Mouse (Mus musculus) myocyte (in vitro differentiated cells): ENCODE results near the gene Lrrc27. TPM values are rescaled to one million over a fixed set of nuclear protein-coding genes. Genes with fewer than 3 reads are reported as not detected.

Experiments used
- H3K27me3 ChIP-seq: one replicate; pipeline ENCODE4 v1.6.1; 2011; ENCODE audit not compliant: control insufficient read depth, insufficient read depth, insufficient read length
- H3K36me3 ChIP-seq: one replicate; pipeline ENCODE4 v1.6.1; 2011; ENCODE audit not compliant: control insufficient read depth, insufficient read depth
- H3K4me2 ChIP-seq: one replicate; pipeline ENCODE4 v1.6.1; 2011; ENCODE audit warnings: low read depth, control low read depth
- H3K4me3 ChIP-seq: one replicate; pipeline ENCODE4 v1.5.1; 2011; ENCODE audit warnings: mild to moderate bottlenecking, control low read depth, moderate library complexity
- H3K79me2 ChIP-seq: one replicate; pipeline ENCODE4 v1.6.1; 2011; ENCODE audit not compliant: control insufficient read depth, insufficient read depth
- H3ac ChIP-seq: one replicate; pipeline ENCODE4 v1.6.1; 2011; ENCODE audit not compliant: control insufficient read depth, insufficient read length
- CEBPB ChIP-seq: IDR thresholded peaks from 2 replicates; pipeline ENCODE4 v1.6.1; 2011; ENCODE audit warnings: mild to moderate bottlenecking, moderate library complexity; ENCODE audit not compliant: poor library complexity, insufficient read depth, severe bottlenecking
- E2F4 ChIP-seq: IDR thresholded peaks from one replicate; pipeline ENCODE4 v1.6.1; 2011; ENCODE audit warnings: mild to moderate bottlenecking, control low read depth, moderate library complexity; ENCODE audit not compliant: insufficient read depth
- MAX ChIP-seq: IDR thresholded peaks from one replicate; pipeline ENCODE4 v1.6.1; 2011; ENCODE audit warnings: low read depth, mild to moderate bottlenecking, control low read depth
- MYOD1 ChIP-seq, 3 experiments: IDR thresholded peaks; one replicate each; pipeline ENCODE4 v1.6.1; 2011; ENCODE audit warnings: control low read depth in 2 of 3, low read depth in 2 of 3, mild to moderate bottlenecking in 2 of 3, moderate library complexity in 1 of 3; ENCODE audit not compliant: insufficient read length in 2 of 3, control insufficient read depth in 1 of 3
- MYOG ChIP-seq, 3 experiments: IDR thresholded peaks; one replicate each; pipeline ENCODE4 v1.6.1; 2011; ENCODE audit warnings: control low read depth in 2 of 3, low read depth in 2 of 3, mild to moderate bottlenecking in 2 of 3; ENCODE audit not compliant: insufficient read length in 2 of 3, control insufficient read depth in 1 of 3, insufficient read depth in 1 of 3
- POLR2A ChIP-seq: IDR thresholded peaks from one replicate; pipeline ENCODE4 v1.6.1; 2011; ENCODE audit warnings: low read depth, mild to moderate bottlenecking, control low read depth, moderate library complexity; ENCODE audit not compliant: insufficient read length
- POLR2AphosphoS2 ChIP-seq: IDR thresholded peaks from one replicate; pipeline ENCODE4 v1.6.1; 2011; ENCODE audit warnings: low read depth, control low read depth; ENCODE audit not compliant: insufficient read length
- REST ChIP-seq: IDR thresholded peaks from one replicate; pipeline ENCODE4 v1.6.1; 2011; ENCODE audit warnings: mild to moderate bottlenecking, control low read depth, moderate library complexity; ENCODE audit not compliant: insufficient read depth, insufficient read length
- SRF ChIP-seq: IDR thresholded peaks from one replicate; pipeline ENCODE4 v1.6.1; 2011; ENCODE audit warnings: low read depth; ENCODE audit not compliant: control insufficient read depth, insufficient read length
- TCF12 ChIP-seq: IDR thresholded peaks from one replicate; pipeline ENCODE4 v1.6.1; 2011; ENCODE audit warnings: mild to moderate bottlenecking, control low read depth; ENCODE audit not compliant: poor library complexity, insufficient read depth, severe bottlenecking
- TCF3 ChIP-seq: IDR thresholded peaks from one replicate; pipeline ENCODE4 v1.6.1; 2011; ENCODE audit warnings: low read depth, control low read depth; ENCODE audit not compliant: insufficient read length
- USF1 ChIP-seq: IDR thresholded peaks from one replicate; pipeline ENCODE4 v1.6.1; 2011; ENCODE audit warnings: low read depth, mild to moderate bottlenecking, control low read depth, moderate library complexity
- polyA plus RNA-seq: library from polyadenylated mRNA; unstranded; fragments of >200 nt; fragmentation: generic; extraction: Trizol; gene quantifications from one replicate; pipeline ENCODE4 v1.2.1, GENCODE M21; 2012; ENCODE audit warnings: missing spikeins

Gene Lrrc27
- polyA plus RNA-seq, 1 experiment = 7.9 TPM

- Histone ChIP-seq H3ac (no peak overlapping the region), H3K79me2 (no peaks in the 10 kb centered on the region), H3K36me3 (no peaks in the 10 kb centered on the region), H3K27me3 (no peaks in the 10 kb centered on the region), H3K4me3 (no peak overlapping the region), H3K4me2 (peak overlapping the region; percentile 71)
- TF ChIP-seq CEBPB (no peak), SRF (no peak), TCF12 (no peak), MYOD1 (IDR thresholded peaks at IDR 0.05; ENCODE audit: control insufficient read depth in 1 of 3, insufficient read length in 2 of 3, low read depth in 2 of 3) (peak in 1 of 3 experiments; percentile 48)
These were observed 60.0 kb downstream of the Lrrc27 start for GRCm38 (mm10) chr7:139272639-139273396.

GRCm38 (mm10) chr7:139273397-139273719, 60.6 kb downstream of the Lrrc27 start:
- TF ChIP-seq MYOD1 (IDR thresholded peaks at IDR 0.05; ENCODE audit: control insufficient read depth in 1 of 3, insufficient read length in 2 of 3, low read depth in 2 of 3) (no peak), USF1 (no peak)
- Histone ChIP-seq H3K4me2 (peak overlapping the region; percentile 71), H3K4me3 (no peak overlapping the region)

GRCm38 (mm10) chr7:139275586-139275985, 62.8 kb downstream of the Lrrc27 start:
- no peaks in the 10 kb centered on the region for H3K36me3 ChIP-seq
- no peaks in the 10 kb centered on the region for H3K27me3 ChIP-seq
- no peak overlapping the region for H3K4me3 ChIP-seq
- H3ac ChIP-seq = no peak overlapping the region
- no peaks in the 10 kb centered on the region for H3K79me2 ChIP-seq
- TF ChIP-seq MYOD1 (IDR thresholded peaks at IDR 0.05; ENCODE audit: control insufficient read depth in 1 of 3, insufficient read length in 2 of 3, low read depth in 2 of 3) (no peak), POLR2A (no peak), SRF (no peak), CEBPB (no peak), MYOG (IDR thresholded peaks at IDR 0.05; ENCODE audit: control insufficient read depth in 1 of 3, insufficient read depth in 1 of 3, insufficient read length in 2 of 3, low read depth in 2 of 3) (no peak), USF1 (no peak)
- H3K4me2 ChIP-seq = no peak overlapping the region

More at GRCm38 (mm10) chr7:139273397-139273719, 60.6 kb downstream of the Lrrc27 start:
- H3ac ChIP-seq = no peak overlapping the region
- no peaks in the 10 kb centered on the region for H3K79me2 ChIP-seq
- no peaks in the 10 kb centered on the region for H3K36me3 ChIP-seq
- H3K27me3 ChIP-seq = no peaks in the 10 kb centered on the region

GRCm38 (mm10) chr7:139276150-139276549, 63.4 kb downstream of the Lrrc27 start:
- no peak overlapping the region for H3K4me3 ChIP-seq
- TF ChIP-seq CEBPB (no peak), SRF (no peak), E2F4 (no peak), MYOG (IDR thresholded peaks at IDR 0.05; ENCODE audit: control insufficient read depth in 1 of 3, insufficient read depth in 1 of 3, insufficient read length in 2 of 3, low read depth in 2 of 3) (no peak), MAX (no peak), USF1 (no peak), TCF3 (no peak), TCF12 (no peak), POLR2A (no peak), POLR2AphosphoS2 (no peak), MYOD1 (IDR thresholded peaks at IDR 0.05; ENCODE audit: control insufficient read depth in 1 of 3, insufficient read length in 2 of 3, low read depth in 2 of 3) (no peak), REST (no peak)
- H3K36me3 ChIP-seq = no peaks in the 10 kb centered on the region
- H3K4me2 ChIP-seq = no peak overlapping the region
- H3ac ChIP-seq = no peak overlapping the region
- no peaks in the 10 kb centered on the region for H3K79me2 ChIP-seq
- H3K27me3 ChIP-seq = no peaks in the 10 kb centered on the region

- H3K27me3 ChIP-seq = no peaks in the 10 kb centered on the region
- H3K36me3 ChIP-seq = no peaks in the 10 kb centered on the region
- no peak overlapping the region for H3K4me3 ChIP-seq
- no peak overlapping the region for H3ac ChIP-seq
- TF ChIP-seq MAX (no peak), CEBPB (no peak), E2F4 (no peak), REST (no peak), POLR2A (no peak), POLR2AphosphoS2 (no peak), USF1 (no peak), TCF3 (no peak), SRF (no peak), MYOD1 (IDR thresholded peaks at IDR 0.05; ENCODE audit: control insufficient read depth in 1 of 3, insufficient read length in 2 of 3, low read depth in 2 of 3) (no peak), TCF12 (no peak), MYOG (IDR thresholded peaks at IDR 0.05; ENCODE audit: control insufficient read depth in 1 of 3, insufficient read depth in 1 of 3, insufficient read length in 2 of 3, low read depth in 2 of 3) (no peak)
- H3K4me2 ChIP-seq = no peak overlapping the region
- no peaks in the 10 kb centered on the region for H3K79me2 ChIP-seq
These were observed 64.7 kb downstream of the Lrrc27 start for GRCm38 (mm10) chr7:139277536-139277935.
